Mouse (Mus musculus) brain, embryonic 14.5 days (tissue): ENCODE results near the gene Tyk2.

Experiments
- CTCF ChIP-seq: fragments of 200-500 bp; IDR thresholded peaks from 2 replicates; pipeline ENCODE4 v1.5.1; 2012; ENCODE audit warnings: inconsistent platforms, mild to moderate bottlenecking, moderate library complexity, borderline replicate concordance; ENCODE audit not compliant: insufficient read depth, insufficient read length; ENCODE audit errors: extremely low read depth
- POLR2A ChIP-seq: fragments of 200-500 bp; IDR thresholded peaks from 2 replicates; pipeline ENCODE4 v1.6.1; 2012; ENCODE audit warnings: mild to moderate bottlenecking, inconsistent platforms, borderline replicate concordance; ENCODE audit not compliant: poor library complexity, insufficient read depth, insufficient read length, severe bottlenecking; ENCODE audit errors: extremely low read depth

- TF ChIP-seq CTCF (no peak), POLR2A (no peak)
These were observed 30.4 kb downstream of the Tyk2 start for GRCm38 (mm10) chr9:21100447-21101161.
